Mouse (Mus musculus) heart, postnatal 0 days (tissue): ENCODE measurements around the gene Fgd6.

Source experiments
- CTCF ChIP-seq: IDR thresholded peaks from 2 replicates; pipeline ENCODE4 v1.5.1; 2016; ENCODE audit warnings: antibody characterized with exemption, control low read depth, low read depth
- EP300 ChIP-seq: IDR thresholded peaks from 2 replicates; pipeline ENCODE4 v1.6.1; 2016; ENCODE audit warnings: antibody characterized with exemption, low read depth

DNA sequence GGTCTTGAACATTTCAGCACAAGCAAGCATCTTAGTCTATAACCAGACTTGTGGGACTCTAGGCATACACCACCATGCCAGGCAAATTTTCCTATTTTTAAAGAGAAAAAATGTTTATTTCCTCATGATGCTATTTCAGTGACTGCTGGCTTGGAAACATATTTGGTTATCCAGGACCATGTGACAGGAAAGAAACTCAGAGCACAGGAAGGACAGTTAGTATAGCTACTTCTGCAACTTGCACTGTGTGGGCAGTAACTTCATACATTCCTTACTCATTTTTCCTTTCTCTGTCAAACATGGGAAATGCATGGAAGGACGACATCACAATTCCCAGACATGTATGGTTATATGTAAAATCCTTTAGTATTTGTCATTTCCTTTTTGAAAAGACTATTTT lies 36.4 kb upstream of the Fgd6 start:
- TF ChIP-seq EP300 (no peak), CTCF (no peak)
